Mouse (Mus musculus) myocyte (in vitro differentiated cells): ENCODE results near the gene Fkbp8.

Experiments
- MAX ChIP-seq: IDR thresholded peaks from one replicate; pipeline ENCODE4 v1.6.1; 2011; ENCODE audit warnings: low read depth, mild to moderate bottlenecking, control low read depth
- POLR2A ChIP-seq: IDR thresholded peaks from one replicate; pipeline ENCODE4 v1.6.1; 2011; ENCODE audit warnings: low read depth, mild to moderate bottlenecking, control low read depth, moderate library complexity; ENCODE audit not compliant: insufficient read length
- REST ChIP-seq: IDR thresholded peaks from one replicate; pipeline ENCODE4 v1.6.1; 2011; ENCODE audit warnings: mild to moderate bottlenecking, control low read depth, moderate library complexity; ENCODE audit not compliant: insufficient read depth, insufficient read length
- SRF ChIP-seq: IDR thresholded peaks from one replicate; pipeline ENCODE4 v1.6.1; 2011; ENCODE audit warnings: low read depth; ENCODE audit not compliant: control insufficient read depth, insufficient read length
- USF1 ChIP-seq: IDR thresholded peaks from one replicate; pipeline ENCODE4 v1.6.1; 2011; ENCODE audit warnings: low read depth, mild to moderate bottlenecking, control low read depth, moderate library complexity

- no peak for TF ChIP-seq SRF
- no peak for TF ChIP-seq USF1
- no peak for TF ChIP-seq MAX
- TF ChIP-seq POLR2A, result no peak
- TF ChIP-seq REST, result no peak
These were observed 44.6 kb upstream of the Fkbp8 start for GRCm38 (mm10) chr8:70482943-70483342.
